Mouse (Mus musculus): ENCODE measurements around the gene Ppp5c.

The Ppp5c gene

DNA sequence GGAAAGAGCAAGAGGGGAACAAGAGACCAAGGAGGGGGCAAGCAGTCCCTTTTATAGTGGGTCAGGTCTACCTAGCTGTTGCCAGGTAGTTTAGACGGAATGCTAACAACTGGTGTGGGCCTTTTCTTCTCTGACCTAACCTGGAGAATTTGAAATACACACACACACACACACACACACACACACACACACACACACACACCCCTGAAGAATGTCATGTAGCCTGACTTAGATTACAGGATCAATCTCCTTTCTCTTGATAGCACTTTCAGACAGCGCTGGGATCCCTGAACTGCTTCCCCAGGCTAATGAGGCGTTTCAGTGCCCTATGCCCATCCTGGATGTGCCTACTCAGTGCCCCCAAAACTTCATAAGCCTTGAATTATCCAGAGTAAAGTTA, 49.1 kb downstream of the Ppp5c start:
- no peak for DNase-seq

DNA sequence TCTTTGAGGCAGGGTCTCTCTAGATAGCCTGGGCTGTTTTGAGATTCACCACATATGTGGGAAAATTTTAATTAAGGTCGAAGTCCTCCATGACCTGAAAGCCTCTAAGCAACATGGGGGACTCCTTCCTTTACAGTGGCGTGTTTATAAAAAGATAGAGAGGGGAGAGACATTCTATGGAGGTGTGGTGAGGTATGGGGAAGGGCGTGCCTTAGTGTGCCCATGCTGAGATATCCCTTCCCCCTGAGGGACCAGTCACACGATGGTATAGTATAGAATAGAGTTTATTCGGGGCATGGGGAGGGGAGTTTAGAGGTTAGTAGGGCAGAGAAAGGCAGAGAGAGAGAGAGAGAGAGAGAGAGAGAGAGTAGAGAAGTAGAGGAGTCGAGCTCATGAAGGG, 49.6 kb downstream of the Ppp5c start:
- DNase-seq, result no peak

DNA sequence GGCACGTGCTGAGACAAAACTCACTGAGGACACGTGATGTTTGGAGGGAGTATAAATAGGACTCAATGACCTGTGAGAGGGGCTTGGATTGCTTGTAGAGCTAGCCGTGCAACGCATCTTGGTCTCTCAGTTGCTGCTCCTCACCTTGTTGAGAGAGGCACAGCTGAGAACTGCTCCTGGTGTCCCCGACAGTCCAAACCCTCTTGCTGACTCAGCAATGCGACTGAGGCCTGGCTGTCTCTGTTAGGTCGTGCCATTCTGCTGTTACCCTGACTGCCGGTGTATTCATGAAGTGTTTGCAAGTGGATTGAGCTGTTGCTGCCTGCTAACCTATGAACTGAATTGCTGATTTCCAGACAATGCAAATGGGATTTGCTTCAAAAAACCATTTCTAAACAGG, 51.4 kb downstream of the Ppp5c start:
- no peak for DNase-seq

DNA sequence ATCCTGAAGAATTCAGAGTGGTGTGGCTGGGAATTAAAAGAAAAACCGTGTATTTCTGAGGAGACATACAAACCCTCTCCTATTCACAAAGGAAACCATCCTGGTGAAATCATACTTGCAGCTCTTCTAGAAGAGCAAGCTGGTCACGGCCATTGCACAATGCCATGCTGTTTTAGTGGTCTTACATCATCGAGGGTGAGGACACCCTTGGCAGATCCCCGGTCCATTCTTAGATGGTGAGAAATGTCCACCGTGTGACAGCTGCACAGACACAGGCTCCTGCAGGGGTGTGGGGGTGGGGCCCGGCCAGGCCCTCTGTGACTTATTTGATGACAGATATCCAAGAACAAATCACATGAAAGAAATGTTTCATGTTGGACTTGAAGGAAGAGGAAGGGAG, 53.7 kb downstream of the Ppp5c start:
- no peak for DNase-seq

DNA sequence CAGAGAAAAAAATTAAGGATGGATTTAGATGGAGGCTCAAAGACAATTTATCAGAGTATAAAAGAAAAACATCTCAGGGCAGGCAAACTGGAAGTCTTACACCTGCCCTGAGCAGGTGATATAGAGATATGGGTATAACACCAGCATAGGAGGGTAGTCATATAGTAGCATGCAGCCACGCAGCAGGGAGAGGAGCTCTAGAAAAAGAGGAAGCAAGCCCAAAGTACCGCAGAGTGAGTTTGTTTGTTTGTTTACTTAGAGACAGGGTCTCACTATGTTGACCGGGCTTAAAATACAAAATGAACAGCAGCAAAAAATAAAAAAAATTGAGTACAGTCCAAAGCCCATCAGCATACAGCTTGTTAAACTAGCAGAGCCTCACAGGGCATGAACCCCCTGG, 56.6 kb downstream of the Ppp5c start:
- no peak for DNase-seq

DNA sequence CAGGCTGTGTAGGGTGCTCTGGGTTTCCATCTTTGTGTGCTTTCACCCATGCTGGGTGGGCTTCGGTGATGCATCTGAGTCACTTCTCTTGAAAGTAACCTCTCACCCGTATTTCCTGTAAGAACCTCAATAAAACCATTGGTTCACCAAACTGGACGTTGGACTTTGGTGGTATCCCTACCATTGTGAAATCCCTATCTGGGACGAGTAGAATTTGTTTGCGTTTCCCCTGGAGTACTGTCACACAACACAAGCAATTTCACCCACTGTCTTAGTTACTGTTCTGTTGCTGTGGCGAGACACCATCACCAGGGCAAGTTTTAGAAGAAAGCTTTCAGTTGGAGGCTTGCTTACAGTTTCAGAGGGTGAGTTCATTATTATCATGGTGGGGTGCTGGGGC, 59.3 kb downstream of the Ppp5c start:
- no peak for DNase-seq

DNA sequence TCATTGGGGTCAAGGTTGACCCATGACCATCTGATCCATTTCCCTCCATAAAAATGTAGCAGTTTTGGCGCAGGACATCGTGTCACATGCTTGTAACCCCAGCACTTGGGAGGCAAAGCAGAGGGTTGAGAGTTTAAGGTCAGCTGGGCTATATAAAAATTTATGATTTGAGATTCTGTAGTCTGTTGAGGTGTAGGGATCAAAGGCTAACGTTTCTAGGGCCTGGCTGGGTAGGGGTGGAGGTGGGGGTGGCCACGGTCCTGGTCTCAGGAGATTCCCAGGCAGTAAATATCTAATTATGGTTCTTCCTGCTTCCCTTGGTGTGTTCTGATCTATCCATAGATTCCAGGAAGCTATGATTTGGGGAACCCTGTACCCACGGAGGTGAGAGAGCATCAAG, 66.0 kb downstream of the Ppp5c start:
- no peak for DNase-seq

DNA sequence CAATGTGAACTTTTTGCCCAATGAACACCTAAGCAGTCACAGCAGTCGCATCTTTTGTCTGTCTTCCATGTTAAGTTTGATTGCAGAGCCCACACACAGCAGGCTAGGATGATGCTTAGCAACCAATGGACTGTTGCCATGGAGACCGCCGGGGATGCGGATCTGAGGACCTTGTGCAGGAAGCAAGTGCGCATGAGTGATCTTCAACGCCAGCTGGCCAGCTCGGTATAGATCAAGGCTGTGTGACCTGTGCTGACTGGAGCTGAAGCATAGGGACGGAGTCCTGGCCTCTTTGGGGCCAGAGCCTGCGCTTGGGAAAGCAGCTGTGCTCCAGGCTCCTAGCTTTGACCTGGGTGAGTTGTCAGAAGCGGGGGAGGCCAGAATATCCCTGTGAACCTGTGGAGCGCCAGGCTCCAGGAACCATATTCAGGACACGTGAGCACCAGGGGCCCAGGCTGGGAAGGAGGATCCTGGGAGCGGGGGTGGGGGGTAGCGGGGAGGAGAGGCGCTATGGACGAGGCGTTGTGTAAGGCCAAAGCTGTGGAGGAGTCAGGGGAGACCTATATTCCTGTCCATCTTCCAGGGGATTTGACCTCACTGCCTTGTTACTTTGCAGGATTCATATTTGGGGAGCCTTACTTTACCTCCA, 68.1 kb downstream of the Ppp5c start, which contains the start of gene Pnmal1:
Gene Pnmal1, plus strand, starts transcription at position 141 of the 649 bp plus-strand sequence.
- DNase-seq, result no peak

DNA sequence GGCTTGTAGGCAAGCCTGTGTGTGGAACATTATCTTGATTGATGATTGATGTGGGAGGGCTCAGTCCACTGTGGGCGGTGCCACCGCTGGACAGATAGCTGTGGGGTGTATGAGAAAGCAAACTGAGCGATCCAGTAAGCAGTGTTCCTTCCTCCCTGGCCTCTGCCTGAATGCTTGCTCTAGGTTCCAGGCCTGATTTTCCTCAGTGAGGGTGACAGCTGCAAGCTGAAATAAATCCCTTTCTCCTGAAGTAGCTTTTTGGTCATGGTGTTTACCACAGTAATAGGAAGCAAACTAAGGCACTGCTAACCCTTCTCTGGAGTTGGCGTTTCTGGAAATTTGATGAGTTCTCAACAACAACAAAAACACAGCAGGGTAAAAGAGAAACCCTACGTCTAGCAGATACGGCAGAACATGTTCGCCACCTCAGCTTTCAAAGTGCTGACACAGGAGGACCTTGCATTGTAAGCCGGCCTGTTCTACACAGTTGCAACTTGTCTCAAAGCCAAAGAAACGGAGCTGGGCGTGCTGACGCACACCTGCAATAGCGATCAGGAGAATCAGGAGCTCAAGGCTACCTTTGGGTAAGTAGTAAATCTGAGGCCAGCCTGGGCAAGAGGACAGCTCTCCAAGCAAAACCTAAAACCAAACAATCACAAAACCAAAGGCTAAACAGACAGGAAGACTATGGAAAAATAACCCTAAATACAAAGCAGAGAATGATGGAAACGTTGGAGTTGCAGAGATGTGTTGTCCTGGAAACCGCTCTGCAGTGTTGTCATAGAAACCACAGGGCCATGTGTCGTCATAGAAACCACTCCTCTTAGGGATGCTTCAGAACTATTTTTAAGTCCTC, 71.1 kb downstream of the Ppp5c start:
- no peak for DNase-seq

DNA sequence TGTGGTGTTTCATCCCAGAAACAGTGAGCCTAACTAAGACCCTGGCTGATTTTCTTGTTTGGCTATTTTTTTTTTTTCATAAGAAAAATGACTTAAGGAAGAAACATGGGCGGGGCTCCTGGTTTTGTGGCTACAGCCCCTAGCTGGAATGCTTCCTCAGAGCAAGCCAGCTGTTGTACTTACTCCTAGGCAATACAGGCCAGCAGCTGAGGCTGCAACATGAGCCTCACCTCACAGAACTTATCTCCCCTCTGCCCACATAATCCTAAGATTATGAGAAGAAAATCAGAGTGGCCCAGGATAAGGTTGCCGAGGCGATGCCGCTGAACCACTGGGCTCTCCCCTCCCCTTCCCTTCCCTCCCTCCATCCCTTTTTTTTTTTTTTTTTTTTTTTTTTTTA, 72.0 kb downstream of the Ppp5c start:
- no peak for DNase-seq
